Mouse (Mus musculus) neural tube, postnatal 0 days (tissue): Measurements from ENCODE around the gene Ovgp1. TPM values are rescaled to one million over a fixed set of nuclear protein-coding genes. Genes with fewer than 3 reads are reported as not detected.

Experiments used
- polyA plus RNA-seq: library from polyadenylated mRNA; unstranded; fragments of >200 nt; fragmentation: Nextera tagmentation; extraction: Ambion mirVana; gene quantifications from 2 replicates; pipeline ENCODE4 v1.2.1, GENCODE M21; 2015

The Ovgp1 gene
- polyA plus RNA-seq, result 4.6 and 5.0 TPM in 2 replicates

DNA sequence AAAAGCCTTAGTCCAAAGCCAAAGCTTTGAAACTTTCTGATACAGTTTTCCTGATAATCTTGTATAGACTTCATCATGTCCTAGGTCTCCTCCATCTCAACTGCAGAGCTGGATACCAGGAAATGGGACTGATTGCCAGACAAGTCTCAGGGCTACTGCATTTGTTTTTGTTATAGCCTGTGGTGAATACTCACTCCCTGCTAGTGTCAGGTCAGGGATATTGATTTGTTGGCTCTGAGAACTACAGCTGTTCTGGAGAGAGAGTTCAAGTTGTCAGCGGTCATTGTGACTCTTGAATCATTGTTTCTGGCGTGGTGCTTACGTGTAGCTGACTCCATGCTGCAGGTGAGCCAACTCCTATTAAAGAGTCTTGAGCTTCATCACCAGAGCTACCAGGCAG, at the start of gene Ovgp1:
Gene Ovgp1, plus strand, starts transcription at position 301 of the 400 bp plus-strand sequence.

DNA sequence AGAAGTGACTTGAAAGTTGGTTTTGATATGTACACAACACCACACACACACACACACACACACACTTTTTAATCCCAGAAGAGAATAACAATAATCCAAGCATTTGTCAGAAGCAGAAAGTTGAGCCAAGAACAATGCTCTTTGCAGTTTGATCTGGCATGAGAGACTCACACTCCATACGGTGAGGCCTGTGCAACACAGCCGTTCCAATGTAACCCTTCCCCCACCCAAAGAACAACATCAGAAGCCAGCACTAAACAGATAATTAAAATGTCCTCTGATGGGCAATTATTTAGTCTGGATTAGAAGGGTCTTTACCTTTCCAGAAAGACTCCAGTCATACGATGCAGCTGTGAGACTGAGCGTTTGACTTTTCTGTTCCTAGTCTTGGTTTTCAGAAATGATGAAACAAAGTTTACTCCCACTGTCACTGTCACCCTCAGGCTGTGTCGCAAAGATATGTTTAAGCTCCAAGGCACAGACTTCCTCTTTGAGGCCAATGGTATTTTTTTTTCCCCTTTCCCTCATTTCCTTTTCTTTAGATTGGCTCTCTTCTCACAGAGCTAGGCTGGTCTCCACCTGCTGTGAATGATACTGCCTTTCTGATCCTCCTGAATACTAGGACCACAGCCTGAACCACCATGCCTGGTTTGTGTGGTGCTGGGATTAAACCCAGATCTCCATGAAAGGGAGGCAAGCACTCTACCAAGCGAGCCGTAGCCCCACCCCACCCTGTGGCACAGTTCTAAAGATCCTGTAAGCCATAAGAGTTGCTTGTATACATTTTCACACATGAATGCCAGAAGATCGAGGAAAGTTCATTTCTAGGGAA, 41.1 kb upstream of the Ovgp1 start, which contains the start of gene I830077J02Rik:
Gene I830077J02Rik, minus strand, starts transcription at position 425 of the 832 bp plus-strand sequence.

DNA sequence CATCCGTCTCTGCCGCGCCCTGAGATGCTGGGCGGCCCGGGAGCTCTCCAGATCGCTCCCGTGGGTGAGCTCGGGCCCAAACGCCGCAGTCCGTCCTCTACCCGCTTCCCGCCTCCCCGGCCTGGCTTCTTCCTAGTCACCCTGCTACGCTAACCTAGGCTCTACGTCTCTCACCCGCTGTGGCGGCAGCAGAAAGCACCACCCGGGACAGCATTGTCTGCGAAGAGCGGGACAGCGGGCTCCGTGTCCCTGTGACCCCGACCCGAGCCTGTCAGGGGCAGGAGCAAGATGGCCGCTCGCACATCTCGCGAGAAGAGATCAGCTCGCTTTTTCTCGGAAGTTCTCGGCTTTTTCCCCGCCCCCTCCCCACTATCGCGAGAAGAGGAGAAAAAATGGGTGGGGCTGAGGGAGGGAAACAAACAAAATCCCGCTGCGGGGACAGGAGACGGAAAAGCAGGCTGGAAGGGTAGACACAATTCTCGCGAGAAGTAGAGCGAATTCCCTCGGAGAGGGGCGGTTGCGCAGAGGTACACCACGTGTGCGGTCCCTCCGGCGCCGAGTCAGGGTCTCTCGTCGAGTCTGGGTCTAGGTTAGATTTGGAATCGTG, 14.4 kb upstream of the Ovgp1 start, which contains the start of gene Wdr77:
Gene Wdr77, plus strand, starts transcription at position 396 of the 607 bp plus-strand sequence.

DNA sequence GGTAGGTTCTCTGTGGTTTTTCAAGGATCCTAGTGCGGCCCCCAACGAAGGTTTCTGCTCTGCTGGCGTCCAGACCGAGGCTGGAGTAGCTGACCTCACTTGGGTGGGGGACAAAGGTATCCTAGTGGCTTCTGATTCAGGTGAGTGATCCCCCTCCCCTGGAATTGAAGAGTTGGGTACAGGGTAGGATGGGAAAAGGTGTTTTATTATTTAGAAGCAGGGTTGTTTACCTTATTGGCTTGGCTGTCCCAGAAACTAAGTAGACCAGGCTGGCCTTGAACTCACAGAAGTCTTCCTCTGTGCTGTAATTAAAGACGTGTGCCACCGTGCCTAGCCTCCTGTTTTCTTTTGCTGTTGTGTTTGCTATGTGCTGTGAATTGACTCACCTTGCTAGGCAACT, 13.5 kb upstream of the Ovgp1 start, which contains the start of gene Atp5f1:
Gene Atp5f1, minus strand, starts transcription at position 101 of the 400 bp plus-strand sequence.

DNA sequence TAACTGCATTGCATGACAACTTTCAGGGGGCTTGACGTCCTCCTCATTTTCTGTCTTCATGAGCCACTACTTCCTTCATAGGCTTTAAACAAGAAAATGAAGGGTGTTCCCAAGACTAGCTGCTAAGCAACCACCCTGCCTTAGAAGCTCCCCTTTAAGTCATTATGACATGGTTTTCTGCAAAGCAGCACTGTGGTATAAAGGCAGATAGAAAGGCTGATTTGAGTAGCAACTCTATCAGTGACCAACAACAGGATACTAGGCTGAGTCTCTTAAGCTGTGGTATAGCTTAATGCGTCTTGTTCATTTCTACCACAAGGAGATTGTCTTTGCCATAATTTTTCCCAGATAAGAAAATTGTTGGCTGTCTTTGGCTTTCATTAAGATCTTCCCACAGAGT, 41.0 kb downstream of the Ovgp1 start, which contains the start of gene Pifo:
Gene Pifo, minus strand, starts transcription at position 101 of the 400 bp plus-strand sequence.

DNA sequence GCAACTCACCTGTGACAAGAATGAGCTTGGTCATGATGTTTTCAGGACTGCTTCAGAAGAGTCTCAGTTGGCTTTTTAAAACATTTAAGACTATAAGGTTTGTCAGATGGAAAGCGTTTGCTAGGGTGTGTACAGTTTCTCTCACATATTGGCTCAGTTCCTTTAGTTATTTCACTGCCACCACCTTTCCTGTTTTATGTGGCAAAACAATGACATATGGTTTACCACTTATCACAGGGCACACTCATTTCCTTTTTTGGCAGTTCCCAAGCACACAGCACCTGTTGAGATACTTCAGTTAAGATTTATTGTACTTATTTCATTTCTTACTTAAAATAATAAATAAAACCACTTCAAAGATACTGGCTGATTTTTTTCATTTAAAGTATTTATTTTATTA, 59.3 kb downstream of the Ovgp1 start, which contains the start of gene Chil5:
Gene Chil5, minus strand, starts transcription at position 34 of the 400 bp plus-strand sequence.

Other genes starting within 250 kb of the Ovgp1 start
- gene Rap1a, start 172.4 kb upstream of the Ovgp1 start, polyA plus RNA-seq, result 79.9 and 94.7 TPM in 2 replicates
- 0.44 and 0.69 TPM in 2 replicates for gene Adora3, start 102.9 kb upstream of the Ovgp1 start, polyA plus RNA-seq
- not detected in 2 replicates for gene Tmigd3, start 102.8 kb upstream of the Ovgp1 start, polyA plus RNA-seq
- 0.18 and 0.71 TPM in 2 replicates for gene I830077J02Rik, start 41.0 kb upstream of the Ovgp1 start, polyA plus RNA-seq
- gene Wdr77, start 14.3 kb upstream of the Ovgp1 start, polyA plus RNA-seq, result 79.9 and 92.7 TPM in 2 replicates
- gene Atp5f1, start 13.6 kb upstream of the Ovgp1 start, polyA plus RNA-seq, result 615 and 658 TPM in 2 replicates
- 3.8 and 6.8 TPM in 2 replicates for gene Pifo, start 40.9 kb downstream of the Ovgp1 start, polyA plus RNA-seq
- gene Chil5, start 59.1 kb downstream of the Ovgp1 start, polyA plus RNA-seq, result 0.36 TPM in 1 of 2 replicates, not detected in the other
- gene Chia1, start 139.5 kb downstream of the Ovgp1 start, polyA plus RNA-seq, result 1.4 and 1.7 TPM in 2 replicates
- 0.13 TPM in 1 of 2 replicates, not detected in the other for gene Chil3, start 193.9 kb downstream of the Ovgp1 start, polyA plus RNA-seq
- gene Chil4, start 245.8 kb downstream of the Ovgp1 start, polyA plus RNA-seq, result not detected in 2 replicates